Mouse (Mus musculus) cerebellum, postnatal 14 days (tissue): ENCODE results near the gene 1190002N15Rik.

Experiments used
- DNase-seq, 2 experiments: peaks; one replicate each; pipeline ENCODE4 v3.0.0; 2021; ENCODE audit warnings: mixed read lengths in 2 of 2

1190002N15Rik gene

DNA sequence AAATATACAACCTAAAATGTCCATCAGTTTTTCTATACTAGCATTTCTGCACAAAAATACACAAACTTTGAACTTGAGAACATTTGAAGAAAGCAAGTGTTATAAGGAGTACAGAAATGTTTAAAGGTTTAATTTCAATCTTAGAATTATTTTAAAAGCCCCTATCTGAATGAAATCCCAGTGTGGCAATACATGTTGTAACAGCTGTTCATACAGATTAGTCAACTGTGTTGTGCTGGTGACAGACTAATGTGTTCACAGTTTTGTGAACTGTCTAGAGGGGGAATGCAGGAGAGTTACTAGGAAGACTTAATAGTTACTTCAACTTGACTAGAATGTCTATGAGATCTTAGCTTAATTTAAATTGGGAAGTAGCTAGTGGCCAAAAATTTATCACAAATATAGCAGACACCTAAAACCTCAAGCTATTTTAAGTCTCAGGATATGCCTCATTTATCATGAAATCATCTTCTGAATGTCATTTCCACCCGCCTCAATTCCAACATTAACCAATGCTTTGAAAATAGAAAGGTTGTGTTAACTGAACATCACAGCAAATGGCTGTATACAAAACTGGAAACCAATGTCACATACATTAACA, 8.6 kb downstream of the 1190002N15Rik start:
- DNase-seq, result no peak

GRCm38 (mm10) chr9:94526473-94526872, 11.4 kb downstream of the 1190002N15Rik start:
- DNase-seq, result peak; percentile 48 to 76

DNA sequence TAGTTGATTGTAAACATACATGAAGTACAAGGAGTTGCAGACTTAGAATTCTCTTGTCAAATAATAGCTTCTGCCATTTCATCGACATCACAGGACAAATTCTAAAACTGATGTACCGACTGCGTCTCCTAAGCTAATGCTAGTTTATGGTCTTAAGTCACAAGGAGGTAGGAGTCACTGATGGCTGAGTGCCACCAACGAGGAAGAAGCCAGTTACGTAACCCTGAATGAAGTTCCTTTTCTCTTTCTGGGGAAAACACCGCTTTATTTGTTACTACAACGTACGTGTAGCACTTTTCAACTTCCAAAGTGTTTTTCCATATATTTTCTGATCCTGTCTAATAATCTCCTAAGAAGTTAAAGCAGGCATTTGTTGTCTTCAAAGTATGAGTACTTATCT, 25.6 kb downstream of the 1190002N15Rik start:
- DNase-seq, result no peak

- DNase-seq, result no peak
Observed at GRCm38 (mm10) chr9:94511139-94511538, 26.7 kb downstream of the 1190002N15Rik start.

DNA sequence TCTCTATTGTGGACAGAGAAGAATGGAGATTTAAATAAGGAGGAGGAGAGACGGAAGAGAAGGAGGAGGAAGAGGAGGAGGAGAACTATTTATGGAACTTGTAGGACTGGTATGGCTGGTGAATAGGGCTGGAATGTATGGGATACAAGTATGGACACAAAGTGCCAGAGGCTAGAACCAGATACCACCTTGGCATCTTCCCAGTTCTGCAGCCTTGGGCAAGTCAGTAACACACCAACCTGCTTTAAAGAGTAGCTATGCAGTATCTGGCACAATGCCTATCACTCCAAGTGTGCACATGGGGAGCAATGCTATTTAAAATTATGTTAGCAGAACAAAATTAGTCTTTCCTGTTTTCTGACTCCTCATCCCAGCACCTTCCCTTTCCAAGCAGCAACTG, 30.9 kb downstream of the 1190002N15Rik start:
- DNase-seq, result no peak

DNA sequence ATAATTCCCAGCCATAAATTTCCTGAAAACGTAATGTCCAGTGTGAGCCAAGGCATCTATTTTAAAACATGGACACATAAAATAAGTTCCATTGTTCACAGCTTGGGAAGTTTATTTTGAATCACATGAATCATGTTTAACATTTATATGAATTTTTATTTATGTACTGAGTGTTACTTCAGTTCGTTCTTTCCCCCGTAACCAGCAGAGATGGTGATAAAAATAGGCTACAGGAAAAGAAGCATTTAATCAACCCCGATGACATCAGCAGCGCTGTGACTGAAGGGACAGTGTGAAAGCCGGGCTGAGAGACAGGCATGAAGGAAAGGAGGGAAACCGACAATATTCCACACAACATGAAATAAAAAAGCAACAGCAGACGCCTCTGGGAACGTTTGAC, 46.4 kb downstream of the 1190002N15Rik start:
- no peak for DNase-seq

DNA sequence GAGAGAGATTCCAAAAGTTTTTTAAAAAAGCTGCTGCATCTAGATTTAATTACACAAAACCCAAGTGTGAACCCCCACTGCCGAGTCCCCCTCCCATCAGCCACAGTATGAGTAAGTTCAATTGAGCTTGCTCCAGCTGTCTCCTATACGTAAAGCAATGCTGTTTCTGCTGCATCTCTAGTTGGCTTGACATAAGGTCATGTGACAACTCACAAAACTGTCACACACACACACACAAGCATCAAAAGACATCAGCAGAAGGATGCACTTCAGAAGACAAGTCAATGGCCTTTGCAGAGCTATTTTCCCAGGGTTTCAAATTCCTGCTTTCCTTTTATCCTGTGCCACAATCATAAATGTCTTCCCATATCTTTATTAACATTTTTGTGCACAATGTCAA, 49.9 kb downstream of the 1190002N15Rik start:
- no peak for DNase-seq

GRCm38 (mm10) chr9:94483291-94483879, 54.5 kb downstream of the 1190002N15Rik start:
- peak; percentile 10 to 24 for DNase-seq

GRCm38 (mm10) chr9:94482215-94482975, 55.5 kb downstream of the 1190002N15Rik start:
- DNase-seq, result peak; percentile 89 to 93

DNA sequence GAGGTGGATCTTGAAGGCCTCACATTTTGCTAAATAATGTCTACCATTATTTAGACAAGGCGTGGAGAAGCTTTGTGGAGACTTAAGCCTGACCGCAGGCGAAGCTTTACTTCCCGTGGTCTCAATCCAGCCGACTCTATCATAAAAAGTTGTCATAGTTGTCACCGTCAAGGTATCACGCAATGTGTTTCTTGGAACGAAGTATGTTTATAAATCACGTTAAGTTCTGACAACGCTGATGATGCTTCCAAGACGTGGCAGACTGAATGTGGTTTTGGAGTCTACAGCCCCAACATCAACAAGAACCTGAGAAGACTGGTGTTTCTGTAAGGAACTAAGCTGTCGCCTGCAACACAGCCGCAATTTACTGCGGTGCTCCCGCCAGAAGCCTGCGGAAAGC, 56.8 kb downstream of the 1190002N15Rik start:
- no peak for DNase-seq

GRCm38 (mm10) chr9:94479382-94479781, 58.5 kb downstream of the 1190002N15Rik start:
- no peak for DNase-seq

- no peak for DNase-seq
Observed at GRCm38 (mm10) chr9:94478954-94479353, 58.9 kb downstream of the 1190002N15Rik start.

GRCm38 (mm10) chr9:94475973-94476372, 61.9 kb downstream of the 1190002N15Rik start:
- no peak for DNase-seq

DNA sequence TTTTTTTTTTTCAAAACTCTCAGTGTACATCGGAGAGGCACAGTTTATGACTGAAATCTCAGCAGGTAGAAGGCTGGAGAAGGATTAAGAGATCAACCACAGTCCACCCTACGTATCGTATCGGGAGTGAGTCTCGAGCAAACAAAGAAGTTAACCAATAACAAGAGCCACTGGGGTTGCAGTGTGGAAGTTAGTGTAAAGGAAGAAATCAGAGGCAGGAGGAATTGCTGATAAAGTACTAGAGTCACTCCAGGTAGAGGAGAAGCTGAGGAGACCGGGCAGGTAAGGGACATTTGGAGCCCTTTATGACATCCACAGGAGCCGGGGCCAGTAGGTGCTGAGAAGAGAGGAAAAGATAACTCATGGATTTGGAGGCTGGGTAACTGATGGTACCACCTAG, 64.0 kb downstream of the 1190002N15Rik start:
- no peak for DNase-seq

GRCm38 (mm10) chr9:94472963-94473582, 64.8 kb downstream of the 1190002N15Rik start:
- DNase-seq, result no peak

- DNase-seq, result no peak
Observed at GRCm38 (mm10) chr9:94471485-94471884, 66.4 kb downstream of the 1190002N15Rik start.
